In the genomic region with DNA sequence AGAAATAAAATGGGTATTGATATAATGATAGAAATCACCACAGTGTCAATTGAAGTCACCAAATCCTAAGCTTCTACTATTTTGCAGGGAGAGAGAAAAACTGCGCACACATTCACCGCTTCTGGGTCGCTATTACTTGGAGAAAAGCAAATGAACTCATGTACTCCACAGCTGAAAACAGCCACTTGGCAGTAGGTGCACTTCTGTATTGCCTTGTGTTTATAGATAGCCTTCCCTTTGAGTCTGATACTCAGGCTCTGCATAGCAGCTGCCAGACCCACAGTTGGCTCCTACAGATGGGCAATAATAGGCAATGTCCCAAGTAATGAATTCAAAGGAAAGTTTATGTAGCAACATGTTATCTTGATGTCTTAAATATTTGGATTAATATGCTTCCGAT, we compare ENCODE assay signal across 10 mouse cellular contexts. TPM values are rescaled to one million over a fixed set of nuclear protein-coding genes. Genes with fewer than 3 reads are reported as not detected.
A peak's percentile ranks its signal among the peaks of the same experiment; 100 is the strongest.
DNase-seq lines count a peak whose midpoint lies in the region; ATAC-seq and TF ChIP-seq lines count a peak whose summit lies in the region.
"Had no signal": no experiment of that assay in that cellular context is flagged by ENCODE, and none has a peak within 500 bp of the region (broad histone marks: within the 10 kb centered on the region; RNA-seq: fewer than 3 reads in every experiment).

No protein-coding gene starts in this region.

- WGBS in heart, embryonic 13.5 days = 70% methylated on average over 4 of the region's 4 CpGs
- 62% methylated on average over 4 of the region's 4 CpGs for WGBS in hindbrain, embryonic 14.5 days
- WGBS in midbrain, embryonic 13.5 days = 73% methylated on average over 4 of the region's 4 CpGs

- H3K4me2 ChIP-seq in heart, embryonic 13.5 days = peak overlapping the region; percentile 85
- H3K4me2 ChIP-seq in hindbrain, embryonic 14.5 days (replicated peaks) = peak overlapping the region; percentile 94
- H3K4me2 ChIP-seq in midbrain, embryonic 13.5 days (replicated peaks) = peak overlapping the region; percentile 92

- no peak for TF ChIP-seq CTCF in cortical plate, adult 2 months (IDR thresholded peaks at IDR 0.05; ENCODE audit: extremely low read depth, insufficient read depth, low read length)

- TF ChIP-seq POLR2A in cortical plate, adult 2 months (IDR thresholded peaks at IDR 0.05; ENCODE audit: extremely low read depth, insufficient read depth, low read length) = no peak

- ATAC-seq in heart, embryonic 13.5 days (ENCODE audit: extremely low read depth, insufficient number of reproducible peaks, low FRiP score, low TSS enrichment) = no peak
- no peak for ATAC-seq in hindbrain, embryonic 14.5 days (ENCODE audit: low FRiP score)
- no peak for ATAC-seq in midbrain, embryonic 13.5 days
- no peak for ATAC-seq in erythroid progenitor cell, adult 5-6 weeks (replicated peaks; ENCODE audit: low FRiP score, poor library complexity, severe bottlenecking)

- DNase-seq in heart, postnatal 25 days (ENCODE audit: low spot score) = no peak
- DNase-seq in hindbrain, embryonic 14.5 days (ENCODE audit: low spot score) = no peak
- DNase-seq in cerebellum, adult 11 months = no peak
- no peak for DNase-seq in spleen, postnatal 36 days (ENCODE audit: low spot score in 2 of 2)
- DNase-seq: B cell, adult 2 months had no signal

- H3K27ac ChIP-seq in heart, embryonic 13.5 days (replicated peaks) = no peak overlapping the region
- no peak overlapping the region for H3K27ac ChIP-seq in cortical plate, adult 2 months (ENCODE audit: insufficient read depth, low read length)
- H3K27ac ChIP-seq in hindbrain, embryonic 14.5 days = peak overlapping the region; percentile 96
- H3K27ac ChIP-seq in midbrain, embryonic 13.5 days = peak overlapping the region; percentile 67

- H3K36me3 ChIP-seq in heart, embryonic 13.5 days = no peaks in the 10 kb centered on the region
- no peaks in the 10 kb centered on the region for H3K36me3 ChIP-seq in hindbrain, embryonic 14.5 days (replicated peaks; ENCODE audit: control insufficient read depth, insufficient read depth)
- H3K36me3 ChIP-seq in midbrain, embryonic 13.5 days = no peaks in the 10 kb centered on the region

- no peaks in the 10 kb centered on the region for H3K9me3 ChIP-seq in heart, embryonic 13.5 days
- no peaks in the 10 kb centered on the region for H3K9me3 ChIP-seq in hindbrain, embryonic 14.5 days (ENCODE audit: control insufficient read depth, low read length)
- H3K9me3 ChIP-seq in midbrain, embryonic 13.5 days = no peaks in the 10 kb centered on the region

- H3K9ac ChIP-seq in heart, embryonic 13.5 days = 0 out of 2 replicates have a peak overlapping the region, but pooled peaks have one; percentile 24
- H3K9ac ChIP-seq in hindbrain, embryonic 14.5 days = peak overlapping the region; percentile 79
- peak overlapping the region; percentile 81 for H3K9ac ChIP-seq in midbrain, embryonic 13.5 days (replicated peaks)

- intact Hi-C loops in heart, postnatal 25 days (cut with DNase I) = no loop called here

- 0 out of 2 replicates have a peak, but pooled peaks cover 6% of the 10 kb centered on the region for H3K4me1 ChIP-seq in heart, embryonic 13.5 days
- no peaks in the 10 kb centered on the region for H3K4me1 ChIP-seq in cortical plate, adult 2 months (ENCODE audit: control insufficient read depth, insufficient read depth, low read length)
- no peaks in the 10 kb centered on the region for H3K4me1 ChIP-seq in hindbrain, embryonic 14.5 days (replicated peaks; ENCODE audit: control insufficient read depth, insufficient read depth, low read length)
- H3K4me1 ChIP-seq in midbrain, embryonic 13.5 days (replicated peaks) = peaks cover 13% of the 10 kb centered on the region; the same call in 1 of the 2 replicates

- peaks cover 10% of the 10 kb centered on the region; the same call in 1 of the 2 replicates for H3K27me3 ChIP-seq in heart, embryonic 13.5 days (replicated peaks)
- no peaks in the 10 kb centered on the region for H3K27me3 ChIP-seq in hindbrain, embryonic 14.5 days (ENCODE audit: control insufficient read depth, insufficient read depth, low read length)
- peaks cover 8% of the 10 kb centered on the region; the same call in 1 of the 2 replicates for H3K27me3 ChIP-seq in midbrain, embryonic 13.5 days

- H3K4me3 ChIP-seq in heart, embryonic 13.5 days = peak overlapping the region; percentile 59
- peak overlapping the region; percentile 61 for H3K4me3 ChIP-seq in cortical plate, adult 2 months (ENCODE audit: insufficient read depth, low read length)
- H3K4me3 ChIP-seq in hindbrain, embryonic 14.5 days (replicated peaks; ENCODE audit: low read length) = peak overlapping the region; percentile 72
- H3K4me3 ChIP-seq in midbrain, embryonic 13.5 days (replicated peaks) = peak overlapping the region; percentile 64

RNA-seq across cellular contexts. Expression of a gene that starts 2.1 kb away (rescaled TPM):
- polyA plus RNA-seq in heart, embryonic 13.5 days (2015; fragmentation: Nextera tagmentation; extraction: Ambion mirVana) = 7.8 and 7.9 TPM in 2 replicates
- total RNA-seq in heart, postnatal 25 days (2021) = 1 to 10 TPM in 1 of 2 experiments, under 1 TPM in 1; 0.89 to 1.5 TPM
- 49.2 and 54.2 TPM in 2 replicates for polyA plus RNA-seq in cortical plate, adult 2 months (2012; rRNA removed)
- 113 and 121 TPM in 2 replicates for polyA plus RNA-seq in hindbrain, embryonic 14.5 days (2014; fragmentation: Nextera tagmentation; extraction: Ambion mirVana)
- 79.8 and 83.5 TPM in 2 replicates for polyA plus RNA-seq in midbrain, embryonic 13.5 days (2015; fragmentation: Nextera tagmentation; extraction: Ambion mirVana)
- total RNA-seq in erythroid progenitor cell, adult 5-6 weeks (2015; ENCODE audit: low replicate concordance) = not detected in 2 replicates
- total RNA-seq in erythroid progenitor cell, adult 5-6 weeks (2017; ENCODE audit: low replicate concordance) = not detected in 2 replicates
- total RNA-seq: granulocyte monocyte progenitor cell, adult 5-6 weeks had no signal

Comparison
In these comparisons a context has a peak if more than half of its experiments do, and no peak if none do; other contexts are left out.
1. H3K27ac ChIP-seq: peak in hindbrain, embryonic 14.5 days (single experiment) and midbrain, embryonic 13.5 days (single experiment); none in heart, embryonic 13.5 days (single experiment) and cortical plate, adult 2 months (single experiment).
2. H3K9ac ChIP-seq: peak in every context shown above with its lines; median percentile 81 in midbrain, embryonic 13.5 days; 79 in hindbrain, embryonic 14.5 days; 24 in heart, embryonic 13.5 days.
3. Peak in every context shown above with its lines, with median percentiles within 50 percentile points of each other: H3K4me2 ChIP-seq and H3K4me3 ChIP-seq.